Mouse (Mus musculus): ENCODE data around the gene Ubxn2a. TPM values are rescaled to one million over a fixed set of nuclear protein-coding genes. Genes with fewer than 3 reads are reported as not detected.
"Not testable (repeated sequence)": the region's sequence is repeated elsewhere in the genome, so short reads cannot be mapped to it uniquely, and the experiment has no call there.

Ubxn2a gene
- polyA plus RNA-seq, 1 experiment from 2014 or later: 33.7 TPM

- Histone ChIP-seq H3K4me2 (replicated peaks) (no peak overlapping the region), H3K36me3 (no peaks in the 10 kb centered on the region), H3K9ac (replicated peaks) (no peak overlapping the region), H3K4me1 (replicated peaks) (peaks cover 3% of the 10 kb centered on the region; the same call in 1 of the 2 replicates), H3K4me3 (replicated peaks) (no peak overlapping the region), H3K9me3 (no peaks in the 10 kb centered on the region), H3K27me3 (no peaks in the 10 kb centered on the region), H3K27ac (no peak overlapping the region)
- ATAC-seq: no peak
- WGBS: 94% methylated on average over 7 of the region's 7 CpGs
Observed at GRCm38 (mm10) chr12:4908391-4908790, 886 bp upstream of the Ubxn2a start.

DNA sequence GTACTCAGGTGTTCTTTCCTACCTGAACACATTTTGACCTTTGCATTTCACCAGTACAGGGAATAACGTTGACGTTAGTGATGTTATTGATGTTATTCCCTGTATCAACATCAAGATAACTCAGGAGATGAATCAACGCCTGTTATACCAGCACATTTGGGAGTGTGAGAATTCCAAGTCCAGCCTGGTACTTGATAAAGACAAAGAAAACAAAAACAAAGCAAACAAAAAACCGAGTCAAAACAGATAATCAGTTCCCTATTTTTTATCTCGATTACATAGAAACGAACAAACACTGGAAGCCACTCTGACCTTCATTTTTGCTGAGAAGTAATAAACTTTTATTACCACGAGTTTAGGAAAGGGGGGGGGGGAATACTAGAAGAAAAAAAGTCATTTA is 1.0 kb downstream of the Ubxn2a start:
- H3K27me3 ChIP-seq: no peaks in the 10 kb centered on the region
- peak overlapping the region; percentile 74 for H3K4me3 ChIP-seq (replicated peaks)
- H3K36me3 ChIP-seq: 0 out of 2 replicates have a peak, but pooled peaks cover 4% of the 10 kb centered on the region
- H3K9me3 ChIP-seq: no peaks in the 10 kb centered on the region
- H3K4me1 ChIP-seq (replicated peaks): peaks cover 3% of the 10 kb centered on the region; the same call in 1 of the 2 replicates
- 68% methylated on average over 7 of the region's 7 CpGs for WGBS
- no peak for ATAC-seq
- H3K27ac ChIP-seq: no peak overlapping the region
- H3K4me2 ChIP-seq (replicated peaks): peak overlapping the region; percentile 75
- H3K9ac ChIP-seq (replicated peaks): peak overlapping the region; percentile 82

DNA sequence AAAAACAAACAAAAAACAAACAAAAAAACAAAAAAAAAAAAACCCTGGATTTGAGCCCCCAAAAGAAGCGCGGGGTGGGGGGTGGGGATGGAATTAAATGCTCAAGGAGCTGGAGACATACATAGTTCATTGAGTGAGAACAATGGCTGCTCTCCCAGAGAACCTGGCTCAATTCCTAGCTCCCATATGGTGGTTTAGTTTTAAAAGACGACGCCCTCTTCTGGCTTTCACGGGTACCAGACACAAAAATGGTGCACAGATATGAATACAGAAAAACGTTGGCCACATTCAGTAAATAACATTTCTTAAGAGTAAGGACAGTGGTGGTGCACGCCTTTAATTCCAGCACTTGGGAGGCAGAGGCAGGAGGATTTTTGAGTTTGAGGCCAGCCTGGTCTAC is 1.6 kb downstream of the Ubxn2a start:
- ATAC-seq: no peak
- H3K4me1 ChIP-seq (replicated peaks): peaks cover 3% of the 10 kb centered on the region; the same call in 1 of the 2 replicates
- 80% methylated on average over 7 of the region's 7 CpGs for WGBS
- H3K27me3 ChIP-seq: no peaks in the 10 kb centered on the region
- H3K4me2 ChIP-seq (replicated peaks): peak overlapping the region; percentile 75; the same call in 1 of the 2 replicates
- H3K36me3 ChIP-seq: peaks cover 8% of the 10 kb centered on the region; the same call in 1 of the 2 replicates
- no peak overlapping the region for H3K4me3 ChIP-seq (replicated peaks)
- no peaks in the 10 kb centered on the region for H3K9me3 ChIP-seq
- H3K27ac ChIP-seq: no peak overlapping the region
- H3K9ac ChIP-seq (replicated peaks): no peak overlapping the region

DNA sequence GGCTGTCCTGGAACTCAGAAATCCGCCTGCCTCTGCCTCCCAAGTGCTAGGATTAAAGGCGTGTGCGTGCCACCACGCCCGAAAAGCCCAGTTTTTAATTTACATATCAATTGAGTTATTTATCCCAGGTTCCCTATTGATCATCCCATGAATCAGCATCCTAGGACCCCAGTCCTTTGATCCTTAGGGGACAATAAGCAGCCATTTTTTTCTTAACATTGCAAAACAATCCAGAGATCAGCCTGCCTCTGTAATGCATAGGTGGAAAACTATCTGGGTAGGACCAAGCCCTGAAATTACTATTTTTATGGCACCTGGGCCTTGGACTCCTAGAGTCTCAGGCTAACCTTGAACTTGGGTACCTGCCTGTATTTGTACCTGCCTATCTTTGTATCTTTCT is 9.5 kb downstream of the Ubxn2a start:
- H3K4me2 ChIP-seq (replicated peaks): no peak overlapping the region
- no peak overlapping the region for H3K4me3 ChIP-seq (replicated peaks)
- H3K9me3 ChIP-seq: no peaks in the 10 kb centered on the region
- no peaks in the 10 kb centered on the region for H3K27me3 ChIP-seq
- no peak for ATAC-seq
- 91% methylated on average over 5 of the region's 5 CpGs for WGBS
- H3K27ac ChIP-seq: no peak overlapping the region
- H3K4me1 ChIP-seq (replicated peaks): no peaks in the 10 kb centered on the region
- peaks cover 17% of the 10 kb centered on the region for H3K36me3 ChIP-seq
- no peak overlapping the region for H3K9ac ChIP-seq (replicated peaks)

DNA sequence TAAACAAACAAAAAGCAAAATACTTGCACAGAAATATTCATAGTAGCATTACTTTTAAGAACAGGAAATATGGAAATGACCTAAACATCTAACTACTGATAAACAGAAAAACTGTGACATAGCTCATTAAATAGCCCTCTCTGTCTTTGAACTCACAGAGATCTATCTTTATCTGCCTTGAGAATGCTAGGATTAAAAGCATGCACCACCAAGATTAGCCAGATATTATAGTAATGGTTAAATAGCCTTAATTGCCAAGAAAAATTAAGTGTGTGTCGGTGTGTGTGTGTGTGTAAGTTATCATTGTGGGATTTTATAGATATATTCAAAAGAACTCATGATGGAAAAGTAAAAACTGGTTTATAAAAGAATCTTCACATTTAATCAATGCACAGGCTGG is 17.6 kb downstream of the Ubxn2a start:
- ATAC-seq: no peak

DNA sequence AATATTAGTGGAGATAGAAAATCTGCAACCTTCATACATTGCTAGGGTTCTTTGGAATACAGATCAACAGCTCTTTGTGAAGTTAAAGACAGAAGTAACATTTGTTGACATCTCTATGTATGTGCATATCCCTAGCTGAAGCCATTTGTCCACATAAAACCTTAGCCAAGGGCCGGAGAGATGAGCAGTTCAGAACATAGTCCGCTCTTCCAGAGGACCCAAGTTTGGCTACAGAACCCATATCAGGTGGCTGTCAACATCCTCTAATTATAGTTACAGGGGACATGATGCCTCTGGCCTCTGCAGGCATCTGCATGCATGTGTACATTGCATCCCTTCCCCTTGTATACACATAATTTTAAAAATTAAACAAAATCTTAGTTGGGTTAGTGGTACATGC is 18.3 kb downstream of the Ubxn2a start:
- H3K4me2 ChIP-seq (replicated peaks): no peak overlapping the region
- H3K36me3 ChIP-seq: peaks cover 29% of the 10 kb centered on the region
- no peak overlapping the region for H3K9ac ChIP-seq (replicated peaks)
- WGBS: 95% methylated on average over 2 of the region's 2 CpGs
- H3K4me1 ChIP-seq (replicated peaks): no peaks in the 10 kb centered on the region
- ATAC-seq: no peak
- no peak overlapping the region for H3K27ac ChIP-seq
- H3K27me3 ChIP-seq: no peaks in the 10 kb centered on the region
- no peaks in the 10 kb centered on the region for H3K9me3 ChIP-seq
- no peak overlapping the region for H3K4me3 ChIP-seq (replicated peaks)

More for the DNA sequence above, 17.6 kb downstream of the Ubxn2a start:
- Histone ChIP-seq H3K27ac (no peak overlapping the region), H3K36me3 (peaks cover 25% of the 10 kb centered on the region), H3K4me2 (replicated peaks) (no peak overlapping the region), H3K4me3 (replicated peaks) (no peak overlapping the region), H3K4me1 (replicated peaks) (no peaks in the 10 kb centered on the region), H3K9ac (replicated peaks) (no peak overlapping the region), H3K27me3 (no peaks in the 10 kb centered on the region), H3K9me3 (no peaks in the 10 kb centered on the region)
- WGBS: 90% methylated on average over 1 of the region's 1 CpGs

- no peak overlapping the region for H3K9ac ChIP-seq (replicated peaks)
- no peaks in the 10 kb centered on the region for H3K9me3 ChIP-seq
- no peak overlapping the region for H3K4me2 ChIP-seq (replicated peaks)
- no peak overlapping the region for H3K4me3 ChIP-seq (replicated peaks)
- no peaks in the 10 kb centered on the region for H3K27me3 ChIP-seq
- no peak for ATAC-seq
- H3K36me3 ChIP-seq: peaks cover 29% of the 10 kb centered on the region
- no peaks in the 10 kb centered on the region for H3K4me1 ChIP-seq (replicated peaks)
- H3K27ac ChIP-seq: no peak overlapping the region
Observed at GRCm38 (mm10) chr12:4888739-4889138, 18.8 kb downstream of the Ubxn2a start.

DNA sequence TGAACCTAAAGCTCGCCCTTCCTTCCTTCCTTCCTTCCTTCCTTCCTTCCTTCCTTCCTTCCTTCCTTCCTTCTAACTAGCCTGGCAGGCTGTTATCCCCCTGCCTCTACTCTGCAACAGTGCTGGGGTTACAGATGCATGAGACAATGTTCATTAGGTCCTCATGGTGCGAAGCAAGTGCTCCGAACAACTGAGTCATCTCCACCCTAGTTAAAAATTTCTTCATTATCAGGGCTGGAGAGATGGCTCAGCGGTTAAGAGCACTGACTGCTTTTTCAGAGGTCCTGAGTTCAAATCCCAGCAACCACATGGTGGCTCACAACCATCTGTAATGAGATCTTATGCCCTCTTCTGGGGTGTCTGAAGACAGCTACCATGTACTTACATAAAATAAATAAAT is 20.9 kb downstream of the Ubxn2a start:
- H3K9ac ChIP-seq (replicated peaks); H3K27me3 ChIP-seq; H3K4me1 ChIP-seq (replicated peaks); H3K4me2 ChIP-seq (replicated peaks); H3K4me3 ChIP-seq (replicated peaks); ATAC-seq; H3K27ac ChIP-seq; H3K9me3 ChIP-seq: not testable (repeated sequence)
- H3K36me3 ChIP-seq: peaks cover 35% of the 10 kb centered on the region
- 98% methylated on average over 4 of the region's 4 CpGs for WGBS

DNA sequence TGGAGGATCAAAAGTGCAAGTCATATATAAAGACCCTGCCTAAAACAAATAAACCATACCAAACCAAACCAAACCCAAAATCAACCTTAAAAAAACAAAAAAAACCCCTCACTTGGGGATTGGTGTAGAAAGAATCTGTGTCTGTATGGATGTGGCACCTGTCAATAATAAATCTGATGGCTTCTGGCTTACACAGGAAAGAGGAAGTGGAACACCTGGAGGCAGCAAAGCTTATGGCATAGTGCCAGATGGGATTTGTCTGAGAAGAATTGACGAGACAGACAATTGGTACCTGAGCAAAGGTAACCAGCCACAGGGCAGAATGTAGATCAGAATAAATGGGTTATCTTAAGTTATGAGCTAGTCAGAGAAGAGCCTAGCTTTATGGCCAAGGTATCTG is 22.4 kb downstream of the Ubxn2a start:
- no peaks in the 10 kb centered on the region for H3K4me1 ChIP-seq (replicated peaks)
- H3K9me3 ChIP-seq: no peaks in the 10 kb centered on the region
- no peak for ATAC-seq
- no peak overlapping the region for H3K4me3 ChIP-seq (replicated peaks)
- H3K27me3 ChIP-seq: no peaks in the 10 kb centered on the region
- H3K9ac ChIP-seq (replicated peaks): no peak overlapping the region
- no peak overlapping the region for H3K27ac ChIP-seq
- WGBS: 80% methylated on average over 1 of the region's 1 CpGs
- no peak overlapping the region for H3K4me2 ChIP-seq (replicated peaks)
- H3K36me3 ChIP-seq: peaks cover 30% of the 10 kb centered on the region

DNA sequence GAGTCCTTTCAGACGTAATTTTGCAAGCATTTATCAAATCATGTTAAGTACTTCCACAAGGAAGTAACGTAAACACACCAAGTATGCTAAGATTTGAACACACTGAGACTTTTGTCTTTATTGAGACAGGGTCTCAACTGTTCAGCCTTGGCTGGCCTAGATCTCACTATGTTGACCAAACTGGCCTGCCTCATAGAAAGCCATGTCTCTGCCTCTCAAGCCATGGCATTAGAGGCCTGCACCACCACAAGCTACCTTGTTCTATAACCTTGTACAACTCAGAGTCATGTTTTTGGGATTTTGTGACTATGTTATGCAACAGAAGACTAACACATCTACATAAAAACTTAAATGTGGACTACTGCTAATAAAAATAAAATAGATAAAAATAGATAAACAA is 25.4 kb downstream of the Ubxn2a start:
- Histone ChIP-seq H3K27ac (no peak overlapping the region), H3K36me3 (peaks cover 43% of the 10 kb centered on the region), H3K9ac (replicated peaks) (no peak overlapping the region), H3K27me3 (no peaks in the 10 kb centered on the region), H3K4me3 (replicated peaks) (no peak overlapping the region), H3K9me3 (no peaks in the 10 kb centered on the region), H3K4me2 (replicated peaks) (no peak overlapping the region), H3K4me1 (replicated peaks) (no peaks in the 10 kb centered on the region)
- ATAC-seq: no peak
- 91% methylated on average over 2 of the region's 2 CpGs for WGBS

- H3K9me3 ChIP-seq: no peaks in the 10 kb centered on the region
- no peak overlapping the region for H3K27ac ChIP-seq
- peaks cover 6% of the 10 kb centered on the region for H3K4me1 ChIP-seq (replicated peaks)
- H3K4me2 ChIP-seq (replicated peaks): no peak overlapping the region
- peaks cover 33% of the 10 kb centered on the region for H3K36me3 ChIP-seq
- no peak for ATAC-seq
- H3K9ac ChIP-seq (replicated peaks): no peak overlapping the region
- WGBS: 94% methylated on average over 5 of the region's 5 CpGs
- H3K27me3 ChIP-seq: no peaks in the 10 kb centered on the region
- H3K4me3 ChIP-seq (replicated peaks): no peak overlapping the region
Observed at GRCm38 (mm10) chr12:4879048-4879447, 28.5 kb downstream of the Ubxn2a start.

GRCm38 (mm10) chr12:4878296-4878783 is 29.2 kb downstream of the Ubxn2a start:
- H3K4me1 ChIP-seq (replicated peaks): peaks cover 11% of the 10 kb centered on the region
- no peak overlapping the region for H3K27ac ChIP-seq
- no peak overlapping the region for H3K9ac ChIP-seq (replicated peaks)
- 81% methylated on average over 9 of the region's 9 CpGs for WGBS
- peaks cover 33% of the 10 kb centered on the region for H3K36me3 ChIP-seq
- no peak overlapping the region for H3K4me3 ChIP-seq (replicated peaks)
- ATAC-seq: no peak
- H3K27me3 ChIP-seq: no peaks in the 10 kb centered on the region
- H3K4me2 ChIP-seq (replicated peaks): no peak overlapping the region
- H3K9me3 ChIP-seq: no peaks in the 10 kb centered on the region

DNA sequence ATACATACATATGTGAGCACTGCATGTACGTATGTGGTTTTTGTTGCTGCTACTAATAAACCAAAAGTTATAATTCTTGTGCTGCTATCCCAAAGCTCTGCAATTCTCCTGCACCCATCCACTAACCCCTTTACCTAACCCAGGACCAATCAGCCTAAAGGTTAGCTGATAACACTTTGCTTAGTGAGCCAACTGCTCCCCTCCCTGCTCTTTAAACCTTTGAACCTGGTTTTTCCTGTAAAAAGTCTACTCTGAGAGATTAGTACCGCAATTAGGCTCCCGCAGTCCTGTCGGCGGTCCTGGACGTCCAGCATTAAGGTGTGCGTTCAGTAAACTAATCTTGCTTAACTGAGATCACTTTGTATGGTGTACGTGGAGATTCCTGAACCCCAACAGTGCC is 31.9 kb downstream of the Ubxn2a start:
- Histone ChIP-seq H3K27ac (no peak overlapping the region), H3K27me3 (no peaks in the 10 kb centered on the region), H3K36me3 (peaks cover 13% of the 10 kb centered on the region), H3K4me2 (replicated peaks) (no peak overlapping the region), H3K9me3 (no peaks in the 10 kb centered on the region), H3K4me3 (replicated peaks) (no peak overlapping the region), H3K9ac (replicated peaks) (no peak overlapping the region), H3K4me1 (replicated peaks) (peaks cover 11% of the 10 kb centered on the region)
- WGBS: 85% methylated on average over 8 of the region's 8 CpGs
- ATAC-seq: no peak

All from midbrain, embryonic 13.5 days (tissue).